Mouse (Mus musculus) T-cell, adult 2 months (primary cell): ENCODE measurements around the gene Ilf3.

Source experiments
- DNase-seq: peaks from one replicate; pipeline ENCODE4 v3.0.0; 2022; ENCODE audit warnings: low spot score

The Ilf3 gene

DNA sequence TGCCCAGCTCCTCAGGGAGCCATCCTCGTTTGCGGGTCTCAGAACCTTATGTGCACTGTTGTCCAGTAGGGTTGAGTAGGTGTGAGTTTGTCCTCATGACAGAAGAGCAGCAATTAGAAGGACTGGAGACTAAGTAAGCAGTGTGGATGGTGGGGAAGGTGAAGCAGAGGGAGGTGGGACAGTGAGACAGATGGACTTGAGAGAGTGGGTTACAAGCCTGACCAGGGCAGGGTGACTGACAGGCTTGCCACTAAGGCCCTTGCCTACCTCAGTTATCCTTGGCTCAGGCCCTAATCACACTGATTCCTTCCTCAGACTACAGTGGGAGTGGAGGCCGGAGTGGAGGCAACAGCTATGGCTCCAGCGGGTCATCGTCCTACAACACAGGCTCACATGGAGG, 36.1 kb downstream of the Ilf3 start:
- DNase-seq, result no peak

GRCm38 (mm10) chr9:21405525-21405924, 37.9 kb downstream of the Ilf3 start:
- DNase-seq, result no peak

DNA sequence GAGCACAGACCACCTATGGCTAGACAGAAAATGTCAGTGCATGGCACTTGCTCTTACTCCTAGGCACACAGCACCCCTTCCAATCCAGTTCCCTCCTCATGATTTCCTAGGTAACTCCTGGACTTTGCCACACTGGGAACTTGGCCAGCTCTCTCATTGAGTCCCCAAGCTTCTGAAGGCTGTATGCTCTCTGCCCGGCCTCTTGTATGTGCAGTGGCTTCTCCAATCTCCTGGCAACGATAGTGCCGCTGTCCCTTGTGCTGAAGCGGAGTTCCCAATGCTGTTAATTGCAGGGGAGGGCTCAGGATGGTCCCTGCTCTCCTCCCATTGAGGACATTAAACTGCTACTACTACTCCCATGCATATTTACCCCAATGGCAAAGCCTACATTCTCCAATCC, 40.3 kb downstream of the Ilf3 start:
- no peak for DNase-seq

DNA sequence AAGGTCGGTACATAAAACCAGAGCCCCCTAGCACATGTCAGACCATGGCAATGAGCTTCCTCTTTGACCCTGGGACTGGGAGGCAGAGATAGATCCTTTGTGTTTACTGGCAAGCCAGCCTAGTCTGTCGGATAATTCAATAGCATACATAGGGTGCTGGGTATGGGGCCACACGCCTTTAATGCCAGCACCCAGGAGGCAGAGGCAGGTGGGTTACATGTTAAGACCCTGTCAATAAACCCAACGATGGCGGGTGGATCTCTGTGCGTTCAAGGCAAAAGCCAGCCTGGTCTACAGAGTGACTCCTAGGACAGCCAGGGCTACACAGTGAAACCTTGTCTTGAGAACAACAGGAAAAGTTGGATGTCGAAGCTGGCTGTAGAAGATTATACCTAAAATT, 41.0 kb downstream of the Ilf3 start:
- DNase-seq, result no peak

- peak; percentile 78 for DNase-seq
These were observed 42.1 kb downstream of the Ilf3 start for GRCm38 (mm10) chr9:21409592-21410317.

DNA sequence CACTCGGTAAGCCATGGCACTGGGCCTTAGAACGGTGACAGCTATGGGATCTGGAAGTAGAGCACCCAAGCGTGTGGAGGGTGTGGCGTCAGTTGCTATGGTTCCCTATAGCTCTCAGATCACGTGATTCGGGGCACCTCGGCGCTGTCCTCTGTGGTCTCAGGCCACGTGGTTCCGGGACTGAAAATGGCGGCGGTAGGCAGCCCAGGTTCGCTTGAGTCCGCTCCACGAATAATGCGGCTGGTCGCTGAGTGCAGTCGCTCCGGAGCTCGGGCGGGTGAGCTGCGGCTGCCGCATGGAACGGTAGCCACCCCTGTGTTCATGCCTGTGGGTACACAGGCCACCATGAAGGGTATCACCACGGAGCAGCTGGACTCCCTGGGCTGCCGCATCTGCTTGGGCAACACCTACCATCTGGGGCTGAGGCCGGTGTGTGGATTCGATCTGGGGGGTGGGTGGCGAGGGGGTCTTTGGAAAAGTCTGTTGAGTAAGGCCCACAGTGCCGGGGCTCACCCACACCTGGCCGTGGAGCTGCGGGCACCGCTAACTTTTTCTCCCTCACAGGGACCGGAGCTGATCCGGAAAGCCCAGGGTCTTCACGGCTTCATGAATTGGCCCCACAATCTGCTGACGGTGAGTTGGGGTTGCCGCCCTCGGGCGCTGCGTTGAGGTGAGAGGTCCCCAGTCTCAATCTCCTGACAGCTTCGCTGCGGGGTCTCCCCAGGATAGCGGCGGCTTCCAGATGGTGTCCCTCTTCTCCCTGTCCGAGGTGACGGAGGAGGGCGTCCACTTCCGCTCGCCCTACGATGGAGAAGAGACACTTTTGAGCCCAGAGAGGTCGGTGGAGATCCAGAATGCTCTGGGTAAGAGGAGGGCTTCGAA, 44.2 kb downstream of the Ilf3 start, which contains the start of gene Qtrt1:
TSS of gene Qtrt1 (plus strand) at position 169 of the 882 bp plus-strand sequence.
- DNase-seq, result peak; percentile 86

GRCm38 (mm10) chr9:21417866-21418265, 50.2 kb downstream of the Ilf3 start:
- DNase-seq, result no peak

DNA sequence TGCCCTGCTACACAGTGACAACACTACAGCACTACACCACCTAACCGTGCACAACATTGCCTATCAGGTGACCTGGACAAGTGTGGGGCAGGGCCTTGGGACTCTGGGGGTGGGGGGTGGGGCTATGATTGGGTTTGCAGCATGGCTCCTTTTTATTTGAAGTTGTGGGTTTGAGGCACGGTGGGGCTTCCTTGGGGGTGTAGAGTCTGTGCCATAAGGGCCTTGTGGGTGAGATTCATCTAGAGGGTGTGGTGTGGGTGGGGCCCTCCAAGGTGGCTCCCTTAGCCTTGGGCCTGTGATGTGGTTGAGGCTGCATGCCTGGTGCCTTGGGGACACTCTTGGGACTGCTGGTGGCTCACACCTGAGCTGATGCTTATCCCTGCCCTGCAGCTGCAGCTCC, 52.0 kb downstream of the Ilf3 start:
- DNase-seq, result peak; percentile 47

DNA sequence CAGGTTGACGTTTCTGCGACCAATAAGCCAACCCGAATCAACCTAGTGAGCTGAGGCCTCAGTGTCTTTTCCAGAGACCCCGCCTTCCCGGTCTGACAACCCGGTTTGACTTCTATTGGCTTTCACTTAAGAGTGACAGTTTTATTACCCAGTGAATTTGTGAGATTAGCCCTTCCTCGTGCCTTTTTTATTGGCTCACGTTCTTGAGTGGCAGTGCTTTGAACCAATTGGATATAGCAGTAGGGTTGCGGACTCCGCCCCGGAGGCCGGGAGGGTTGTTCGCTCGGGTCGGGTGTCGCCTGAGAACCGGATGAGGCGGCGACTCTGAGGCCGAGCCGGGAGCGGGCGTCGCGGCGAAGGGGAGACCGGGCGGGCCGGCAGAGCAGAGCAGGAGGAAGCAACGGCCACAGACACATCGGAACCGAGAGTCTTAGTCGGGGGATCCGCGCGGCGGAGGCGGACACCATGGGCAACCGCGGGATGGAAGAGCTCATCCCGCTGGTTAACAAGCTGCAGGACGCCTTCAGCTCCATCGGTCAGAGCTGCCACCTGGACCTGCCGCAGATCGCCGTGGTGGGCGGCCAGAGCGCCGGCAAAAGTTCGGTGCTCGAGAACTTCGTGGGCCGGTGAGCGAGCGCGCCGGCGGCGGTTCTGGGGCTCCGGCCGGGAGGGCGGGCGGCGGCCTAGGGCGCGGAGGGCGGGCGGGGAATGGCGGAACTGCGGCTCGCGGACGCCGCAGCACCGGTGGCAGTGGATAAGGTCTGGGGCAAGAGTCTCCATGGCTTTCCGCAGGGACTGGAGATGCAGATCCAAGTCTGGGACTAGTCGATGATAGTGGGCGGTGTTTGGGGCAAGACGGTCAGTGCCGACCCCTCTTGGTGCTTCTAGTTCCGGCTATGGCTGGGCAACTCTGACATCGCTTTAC, 57.2 kb downstream of the Ilf3 start, which contains the start of gene Dnm2:
TSS of gene Dnm2 (plus strand) at position 278 of the 925 bp plus-strand sequence.
- peak; percentile 99 for DNase-seq

DNA sequence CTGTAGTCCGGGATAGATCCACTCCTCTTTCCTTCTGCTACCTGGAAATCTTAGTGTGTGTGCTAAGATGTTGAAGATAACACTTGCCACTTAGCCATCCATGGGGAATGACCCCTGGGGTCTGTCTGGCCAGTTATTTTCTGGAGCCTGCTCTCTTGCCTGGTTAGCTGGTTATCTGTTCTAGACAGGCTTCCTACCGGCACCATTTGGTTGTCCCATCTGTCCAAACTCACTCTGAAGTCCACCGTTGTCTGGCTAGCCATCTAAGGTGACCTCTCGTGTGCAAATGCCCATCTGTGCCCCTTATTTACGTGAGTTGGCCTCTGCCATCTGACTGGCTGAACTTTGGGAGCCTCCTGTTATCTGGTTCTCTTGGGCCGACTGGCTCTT, 57.9 kb downstream of the Ilf3 start:
- no peak for DNase-seq

GRCm38 (mm10) chr9:21426013-21426412, 58.3 kb downstream of the Ilf3 start:
- DNase-seq, result no peak

DNA sequence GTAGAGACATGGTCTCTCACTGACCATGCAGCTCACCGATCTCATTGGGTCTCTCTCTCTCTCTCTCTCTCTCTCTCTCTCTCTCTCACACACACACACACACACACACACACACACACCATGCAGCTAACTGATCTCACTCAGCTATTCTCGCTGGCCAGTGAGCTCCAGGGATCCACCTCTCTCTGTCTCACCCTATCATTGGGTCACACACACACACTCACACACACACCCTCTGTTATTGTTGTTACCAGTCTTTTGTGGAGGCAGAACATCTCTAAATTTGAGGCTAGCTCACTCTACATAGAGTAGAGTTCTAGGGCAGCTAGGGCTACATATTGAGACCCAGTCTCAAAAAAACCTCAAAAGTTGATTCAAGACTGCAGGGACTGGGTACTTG, 58.9 kb downstream of the Ilf3 start:
- DNase-seq, result no peak

DNA sequence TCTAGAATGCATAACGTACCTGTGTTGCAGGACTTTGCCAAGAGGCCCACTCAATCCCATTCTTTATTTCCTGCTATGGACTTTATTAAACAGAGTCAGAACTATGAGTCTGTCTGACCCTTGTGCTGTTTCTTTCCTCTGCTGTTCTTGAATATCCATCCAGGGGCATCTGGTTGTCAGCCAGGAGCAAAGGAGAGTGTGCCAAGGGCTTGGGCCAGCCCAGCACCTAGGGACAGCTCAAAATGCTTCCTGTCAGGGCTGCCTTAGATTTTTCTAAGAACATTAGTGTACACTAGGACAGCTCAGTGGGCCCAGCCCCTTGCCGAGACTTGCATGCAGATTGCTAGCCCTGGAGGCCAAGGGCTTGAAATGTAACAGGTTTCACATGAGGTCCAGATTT, 60.1 kb downstream of the Ilf3 start:
- DNase-seq, result no peak

DNA sequence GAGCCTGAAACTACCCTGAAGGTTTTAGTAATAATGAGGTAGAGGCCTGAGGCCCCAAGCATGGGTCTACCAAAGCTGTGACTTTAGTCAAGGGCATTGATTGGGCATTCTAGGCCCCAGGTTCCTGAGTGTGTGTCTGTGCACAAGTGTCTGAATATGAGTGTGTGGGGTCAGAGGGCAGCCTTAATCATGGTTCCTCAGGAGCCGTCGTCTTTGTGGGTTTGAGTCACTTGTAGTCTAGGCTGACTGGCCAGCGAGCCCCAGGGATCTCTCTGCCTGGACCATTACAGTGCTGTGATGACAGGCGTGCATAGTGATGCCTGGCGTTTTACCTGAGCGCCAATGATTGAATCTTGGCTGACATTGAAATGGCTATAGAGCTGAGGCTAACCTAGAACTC, 60.5 kb downstream of the Ilf3 start:
- DNase-seq, result no peak

DNA sequence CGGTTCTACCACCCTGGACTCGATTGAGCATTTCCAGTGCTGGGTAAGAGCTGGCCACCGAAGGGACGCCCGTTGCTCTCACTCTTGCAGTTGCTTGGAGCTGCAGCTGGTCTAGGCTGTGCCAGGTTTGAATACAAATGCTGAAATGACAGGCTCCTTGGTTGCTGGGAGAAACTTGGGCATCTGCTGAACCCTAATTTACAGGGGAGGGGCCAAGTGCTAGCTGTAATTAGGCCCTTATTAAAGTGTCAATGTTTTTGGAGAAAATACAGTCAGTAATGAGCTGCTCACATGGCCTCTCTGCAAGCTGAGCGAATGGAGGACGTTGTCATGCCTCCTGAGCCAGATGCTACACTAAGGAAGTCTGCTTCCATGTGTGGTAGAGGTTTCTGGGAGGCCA, 63.1 kb downstream of the Ilf3 start:
- no peak for DNase-seq

- no peak for DNase-seq
These were observed 64.4 kb downstream of the Ilf3 start for GRCm38 (mm10) chr9:21432066-21432465.

DNA sequence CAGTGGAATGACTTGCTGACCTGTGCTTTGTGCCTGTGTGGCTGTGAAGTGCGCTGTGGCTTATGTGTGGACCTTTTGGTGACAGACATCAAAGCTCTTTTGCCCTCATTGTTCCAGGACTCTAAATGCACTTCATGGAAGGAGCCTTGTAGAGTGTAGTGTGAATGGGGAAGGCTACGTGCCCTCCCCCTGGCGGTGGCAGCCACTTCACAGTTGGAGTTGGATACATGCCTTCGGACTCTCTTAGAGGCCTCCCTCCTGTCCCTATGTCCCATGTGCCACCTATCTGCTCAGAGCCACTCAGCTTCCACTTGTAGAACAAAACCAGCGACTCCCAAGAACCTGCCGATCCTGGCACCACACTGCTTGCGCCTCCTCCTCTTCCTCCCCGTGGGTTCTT, 66.1 kb downstream of the Ilf3 start:
- no peak for DNase-seq

GRCm38 (mm10) chr9:21434410-21434809, 66.7 kb downstream of the Ilf3 start:
- no peak for DNase-seq

DNA sequence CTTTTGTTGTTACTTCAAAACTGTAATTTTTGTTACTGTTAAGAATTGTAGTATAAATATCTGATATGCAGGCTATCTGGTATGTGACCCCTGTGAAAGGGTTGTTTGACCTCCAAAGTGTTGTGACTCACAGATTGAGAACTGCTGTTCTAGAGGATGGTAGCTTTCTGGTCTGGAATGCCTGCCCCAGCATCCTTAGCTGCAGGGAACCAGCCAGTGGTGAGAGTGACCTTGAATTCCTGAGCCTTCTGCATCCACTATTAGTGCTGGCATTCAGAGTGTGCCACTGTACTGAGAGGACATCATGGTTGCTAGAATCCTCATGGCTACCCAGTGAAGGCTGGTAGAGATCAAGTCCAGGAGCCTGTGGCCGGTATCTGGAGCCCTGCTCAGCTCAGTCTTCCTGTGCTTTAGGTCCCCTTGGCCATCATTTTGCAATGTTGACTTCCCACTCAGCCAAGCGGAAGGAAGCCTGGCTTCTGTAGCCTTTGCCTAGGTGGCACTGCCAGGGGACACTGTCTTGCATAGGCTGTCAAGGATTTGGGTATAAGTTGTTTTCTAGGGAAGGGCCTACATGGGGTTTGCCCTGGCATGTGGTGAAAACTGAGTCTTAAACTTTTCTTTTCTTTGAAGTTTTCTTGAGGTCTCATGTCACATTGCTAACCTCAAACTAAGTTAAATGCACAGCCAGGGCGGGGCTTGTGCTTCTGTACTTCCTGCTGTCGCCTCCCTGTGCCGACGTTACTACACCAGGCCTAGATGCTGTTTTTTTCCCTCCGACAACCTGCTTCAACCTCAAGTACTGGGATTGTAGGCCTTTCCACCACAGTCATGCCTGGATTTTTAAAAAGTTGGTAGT, 68.3 kb downstream of the Ilf3 start:
- DNase-seq, result peak; percentile 91

- DNase-seq, result no peak
These were observed 69.9 kb downstream of the Ilf3 start for GRCm38 (mm10) chr9:21437577-21437976.

- DNase-seq, result no peak
These were observed 70.5 kb downstream of the Ilf3 start for GRCm38 (mm10) chr9:21438219-21438618.
